Mouse (Mus musculus) embryonic stem cell, embryonic (primary cell): Measurements from ENCODE around the gene Clcn2.

Experiments
- CTCF ChIA-PET, 4 experiments: fragments of 300-600 bp in 2 of 4; fragments of 350-600 bp in 2 of 4; sonication (Branson Sonifier 250); formaldehyde crosslinking; loops; one replicate each; lab custom pipeline; 2022; ENCODE audit warnings: inconsistent platforms in 2 of 4; lab: Charles Lee
- POLR2A ChIA-PET, 4 experiments: fragments of 300-600 bp in 2 of 4; fragments of 350-600 bp in 2 of 4; sonication (Branson Sonifier 250); formaldehyde crosslinking; loops; one replicate each; lab custom pipeline; 2022; ENCODE audit warnings: antibody characterized with exemption in 4 of 4, inconsistent platforms in 1 of 4; lab: Charles Lee

The Clcn2 gene

DNA sequence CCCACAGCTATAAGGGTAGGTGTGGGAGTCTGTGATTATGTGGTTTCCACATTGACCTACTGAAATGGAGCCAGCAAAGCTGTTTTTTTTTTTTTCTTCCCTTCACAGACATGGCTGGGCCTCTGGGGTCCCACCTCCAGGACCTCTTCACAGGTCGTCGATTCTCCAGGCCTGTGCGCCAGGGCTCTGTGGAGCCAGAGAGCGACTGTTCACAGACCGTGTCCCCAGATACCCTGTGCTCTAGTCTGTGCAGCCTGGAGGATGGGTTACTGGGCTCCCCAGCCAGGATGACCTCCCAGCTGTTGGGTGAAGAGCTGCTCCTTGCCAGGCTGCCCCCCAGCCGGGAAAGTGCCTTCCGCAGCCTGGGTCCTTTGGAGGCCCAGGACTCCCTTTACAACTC, 16.2 kb downstream of the Clcn2 start:
- ChIA-PET POLR2A (interaction anchor here (0.6 to 7.7 kb wide), 40 partner anchors 9 to 494 kb away, joined by 3 to 116 read pairs (median 5); partner anchors contain the start of genes Ap2m1 (in 2 of the 4), Clcn2 (in 2 of the 4), Fam131a (in 2 of the 4) and Polr2h (in 2 of the 4)), CTCF (interaction anchor here (0.6 to 4.3 kb wide), 17 partner anchors 8 to 1343 kb away, joined by 3 to 30 read pairs (median 4); partner anchors contain the start of genes Clcn2 (in 2 of the 4) and Polr2h (in 2 of the 4))

DNA sequence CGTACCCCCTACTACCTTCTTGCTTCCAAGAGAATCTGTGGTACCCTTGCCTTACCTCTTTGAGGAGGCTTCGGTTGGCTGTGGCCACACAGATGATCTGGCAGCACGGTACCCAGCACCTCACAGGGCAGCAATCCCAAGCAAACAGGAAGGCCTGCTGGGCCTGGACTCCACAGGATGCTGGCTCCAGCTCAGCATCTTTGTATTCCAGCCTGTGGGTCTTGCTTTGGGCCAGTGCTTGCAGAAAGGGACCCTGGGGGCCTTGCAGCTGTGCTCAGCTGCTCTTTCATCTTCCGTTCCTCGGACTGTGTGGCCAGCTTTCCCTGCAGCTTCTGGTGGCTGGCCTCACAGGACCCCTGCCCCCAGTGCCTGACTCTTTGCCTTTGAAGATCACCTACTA, 17.5 kb downstream of the Clcn2 start:
- ChIA-PET CTCF (interaction anchor here in 2 of 4 experiments (0.6 to 1.7 kb wide), 4 partner anchors 10 to 191 kb away, joined by 3 to 6 read pairs (median 4); no protein-coding TSS in a partner anchor), POLR2A (interaction anchor here in 3 of 4 experiments (0.9 to 7.7 kb wide), 12 partner anchors 8 to 194 kb away, joined by 3 to 116 read pairs (median 4); partner anchors contain the start of genes Clcn2 (in 1 of the 3), Dvl3 (in 1 of the 3), Fam131a (in 1 of the 3) and Polr2h (in 1 of the 3))

DNA sequence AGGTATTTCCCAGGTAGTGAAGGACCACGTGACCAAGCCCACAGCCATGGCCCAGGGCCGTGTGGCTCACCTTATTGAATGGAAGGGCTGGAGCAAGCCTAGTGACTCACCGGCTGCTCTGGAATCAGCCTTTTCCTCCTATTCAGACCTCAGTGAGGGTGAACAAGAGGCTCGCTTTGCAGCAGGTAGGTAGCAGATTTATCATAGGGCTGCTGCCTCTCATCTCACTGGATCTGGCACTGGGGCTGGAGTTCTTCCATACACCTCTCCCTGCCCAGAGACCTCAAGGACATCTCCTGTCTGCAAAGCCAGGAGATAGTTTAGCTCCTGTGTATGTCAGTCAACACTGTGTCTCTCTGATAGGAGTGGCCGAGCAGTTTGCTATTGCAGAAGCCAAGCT, 18.3 kb downstream of the Clcn2 start:
- POLR2A ChIA-PET = interaction anchor here in 3 of 4 experiments (0.6 to 7.7 kb wide), 10 partner anchors 9 to 485 kb away, joined by 3 to 116 read pairs (median 10); partner anchors contain the start of genes Clcn2 (in 1 of the 3), Polr2h (in 1 of the 3) and Psmd2 (in 1 of the 3)
- CTCF ChIA-PET = interaction anchor here in 2 of 4 experiments (0.7 to 0.9 kb wide), 2 partner anchors 63 to 190 kb away, joined by 3 to 4 read pairs; no protein-coding TSS in a partner anchor

DNA sequence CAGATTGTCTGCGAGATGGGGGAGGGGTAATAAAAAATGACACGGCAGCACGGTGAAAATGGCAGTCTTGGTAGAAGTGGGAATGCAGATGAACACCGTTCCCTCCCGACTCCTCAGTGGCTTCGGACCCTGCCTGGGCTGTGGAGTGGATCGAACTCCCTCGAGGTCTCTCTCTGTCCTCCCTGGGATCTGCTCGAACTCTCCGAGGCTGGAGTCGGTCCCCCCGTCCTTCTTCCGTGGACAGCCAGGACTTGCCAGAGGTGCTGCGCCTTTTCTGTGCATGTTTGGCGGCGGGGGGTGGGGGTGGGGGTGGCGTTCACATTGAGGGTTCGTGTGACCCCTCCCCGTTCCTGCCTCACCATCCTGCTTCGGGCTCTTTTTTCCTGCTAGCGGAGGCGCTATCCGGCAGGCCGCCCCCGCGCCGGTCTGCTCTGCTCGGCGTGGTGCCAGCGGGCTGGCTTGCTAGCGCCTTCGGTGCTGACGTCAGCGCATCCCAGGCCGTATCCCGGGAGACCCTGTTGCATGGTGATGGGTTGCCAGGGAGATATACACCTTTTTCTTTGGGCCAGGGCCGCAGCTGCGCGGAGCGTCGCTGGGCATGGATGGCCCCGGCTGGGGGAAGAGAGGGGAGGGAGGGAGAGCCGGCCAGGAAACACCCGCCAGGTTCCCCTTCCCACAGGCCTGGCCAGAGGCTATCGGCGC, 21.8 kb downstream of the Clcn2 start:
- ChIA-PET POLR2A (no interaction called here), CTCF (no interaction called here)

DNA sequence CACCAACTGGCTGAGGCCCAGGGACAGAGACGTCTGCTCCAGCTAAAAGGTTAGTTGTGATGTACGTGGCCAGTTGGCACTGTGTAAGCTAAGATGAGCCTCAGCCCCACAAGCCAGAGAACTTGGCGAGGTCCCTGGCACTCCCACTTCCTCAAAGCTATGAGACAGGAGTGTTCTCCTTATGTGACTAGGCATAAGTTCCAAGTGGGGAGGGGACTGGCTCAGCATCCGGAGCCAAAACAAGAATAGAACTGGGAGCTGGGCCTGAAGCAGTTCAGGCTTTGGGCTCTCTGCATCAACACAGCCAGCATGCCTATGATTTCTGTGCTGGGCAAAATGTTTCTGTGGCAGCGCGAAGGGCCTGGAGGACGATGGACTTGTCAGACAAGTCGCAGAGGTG, 22.8 kb downstream of the Clcn2 start:
- ChIA-PET POLR2A (interaction anchor here in 2 of 4 experiments (1.0 to 14.3 kb wide), 6 partner anchors 10 to 197 kb away, joined by 4 to 298 read pairs (median 8); partner anchors contain the start of genes Clcn2 (in 1 of the 2), Dvl3 (in 1 of the 2), Eif2b5 (in 1 of the 2) and Polr2h (in 1 of the 2)), CTCF (no interaction called here)

DNA sequence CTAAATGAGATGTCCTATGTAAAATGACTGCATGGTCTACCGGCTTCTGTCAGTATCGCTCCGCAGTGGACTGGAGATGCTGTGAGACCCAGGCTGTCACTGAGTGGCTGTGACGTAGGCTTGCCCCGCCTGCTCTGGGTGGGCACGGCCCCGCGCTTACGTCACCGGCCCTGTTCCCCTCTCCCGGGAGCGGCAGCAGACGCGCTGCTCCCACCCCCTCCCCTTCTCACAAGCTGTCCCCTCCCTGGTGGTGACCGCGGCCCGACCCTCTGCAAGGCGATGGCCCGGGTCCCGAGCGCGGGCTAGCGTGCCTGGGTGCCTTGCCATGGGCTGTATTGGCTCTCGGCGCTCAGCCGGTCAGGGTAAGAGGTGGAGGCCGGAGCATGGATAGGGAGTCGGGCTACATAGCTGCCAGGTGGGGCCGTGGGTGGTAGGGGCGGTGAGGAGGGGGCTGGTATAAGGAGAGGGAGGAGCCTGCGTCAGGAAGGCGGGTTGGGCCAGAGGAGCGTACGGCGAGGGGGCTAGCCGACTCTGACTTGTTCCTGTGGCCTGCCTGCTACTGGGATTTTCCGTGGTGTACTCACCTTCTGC, 24.3 kb downstream of the Clcn2 start, which contains the start of gene Fam131a:
Gene Fam131a, plus strand, starts transcription at position 131 of the 591 bp plus-strand sequence.
- CTCF ChIA-PET = interaction anchor here (0.5 to 1.4 kb wide), 8 partner anchors 9 to 205 kb away, joined by 3 to 6 read pairs (median 4); partner anchors contain the start of gene Clcn2 (in 1 of the 4)
- POLR2A ChIA-PET = interaction anchor here (0.6 to 14.3 kb wide), 27 partner anchors 9 to 1558 kb away, joined by 3 to 298 read pairs (median 4); partner anchors contain the start of genes Clcn2 (in 1 of the 4), Dvl3 (in 1 of the 4), Eif2b5 (in 1 of the 4) and Polr2h (in 1 of the 4)

DNA sequence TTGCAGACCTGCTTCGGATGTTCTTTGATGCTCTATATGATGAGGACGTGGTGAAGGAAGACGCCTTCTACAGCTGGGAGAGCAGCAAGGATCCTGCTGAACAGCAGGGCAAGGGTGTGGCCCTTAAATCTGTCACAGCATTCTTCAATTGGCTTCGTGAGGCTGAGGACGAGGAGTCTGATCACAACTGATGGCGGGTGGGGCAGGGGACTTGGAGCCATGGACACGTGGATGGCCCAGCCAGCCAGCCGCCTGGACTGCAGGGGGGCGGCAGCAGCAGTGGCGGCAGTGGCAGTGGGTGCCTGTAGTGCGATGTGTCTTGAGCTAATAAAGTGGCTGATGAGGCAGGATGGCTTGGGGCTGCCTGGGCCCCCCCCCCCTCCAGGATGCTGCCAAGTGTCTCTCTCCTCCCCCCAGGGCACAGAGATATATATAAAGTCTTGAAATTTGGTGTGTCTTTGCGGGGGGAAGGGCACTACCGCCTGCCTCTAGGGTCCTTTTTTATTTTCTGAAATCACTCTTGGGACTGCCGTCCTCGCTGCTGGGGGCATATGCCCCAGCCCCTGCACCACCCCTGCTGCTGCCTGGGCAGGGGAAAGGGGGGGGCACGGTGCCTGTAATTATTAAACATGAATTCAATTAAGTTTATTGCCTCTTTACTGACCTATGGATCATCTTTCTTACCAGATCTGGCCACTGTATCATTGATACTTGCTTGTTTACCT, 25.1 kb downstream of the Clcn2 start:
- ChIA-PET POLR2A (interaction anchor here (1.0 to 14.3 kb wide), 26 partner anchors 9 to 701 kb away, joined by 3 to 298 read pairs (median 4); partner anchors contain the start of genes Abcf3 (in 1 of the 4), Clcn2 (in 1 of the 4), Dvl3 (in 1 of the 4) and Eif2b5 (in 1 of the 4)), CTCF (interaction anchor here in 1 of 4 experiments (1.4 kb wide), 1 partner anchor 10 kb away, joined by 6 read pairs; no protein-coding TSS in a partner anchor)

DNA sequence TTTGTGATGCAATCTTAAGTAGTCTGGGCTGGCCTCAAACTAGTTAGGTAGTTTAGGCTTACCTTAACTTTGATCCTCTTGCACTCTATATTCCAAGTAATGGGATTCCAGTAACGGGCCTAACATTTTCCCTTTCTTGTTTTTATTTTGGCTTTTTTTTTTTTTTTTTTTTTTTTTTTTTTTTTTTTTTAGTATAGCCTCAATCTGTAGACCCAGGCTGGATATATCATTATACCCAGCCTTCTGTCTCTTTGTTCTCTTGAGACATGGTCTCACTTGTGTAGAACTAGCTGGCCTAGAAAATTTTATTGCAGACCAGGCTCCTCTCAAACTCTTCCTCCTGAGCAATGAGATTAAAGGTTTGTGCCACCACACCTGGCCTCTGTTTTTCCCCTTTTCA, 25.9 kb downstream of the Clcn2 start:
- POLR2A ChIA-PET = interaction anchor here (0.6 to 14.3 kb wide), 19 partner anchors 8 to 701 kb away, joined by 3 to 298 read pairs (median 4); partner anchors contain the start of genes Abcf3 (in 1 of the 4), Clcn2 (in 1 of the 4), Dvl3 (in 1 of the 4) and Eif4g1 (in 1 of the 4)

DNA sequence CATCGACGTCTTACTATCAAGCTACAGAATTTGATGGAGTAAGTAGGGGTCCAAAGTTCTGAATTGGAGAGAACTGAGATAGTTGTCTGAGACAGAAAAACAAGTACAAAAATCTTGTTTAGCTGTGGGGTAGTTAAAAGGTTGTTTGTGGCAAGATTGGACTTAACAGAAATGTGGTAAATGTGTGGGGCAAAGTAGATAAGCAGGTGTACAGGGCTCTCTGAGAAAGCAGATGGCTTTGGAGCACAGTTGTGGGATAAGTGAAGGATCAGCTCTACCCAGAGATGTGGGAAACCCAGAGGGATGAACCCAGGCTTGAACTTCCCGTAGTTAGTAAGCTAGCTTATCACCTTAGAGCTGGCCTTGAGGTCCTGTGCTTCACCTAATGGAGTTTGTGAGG, 26.8 kb downstream of the Clcn2 start:
- ChIA-PET POLR2A (interaction anchor here (0.6 to 14.3 kb wide), 22 partner anchors 10 to 192 kb away, joined by 3 to 298 read pairs (median 4); partner anchors contain the start of genes Dvl3 (in 2 of the 4), Abcf3 (in 1 of the 4), Eif2b5 (in 1 of the 4) and Eif4g1 (in 1 of the 4)), CTCF (interaction anchor here in 1 of 4 experiments (0.8 kb wide), 1 partner anchor 175 kb away, joined by 3 read pairs; no protein-coding TSS in a partner anchor)

More for the DNA sequence above, 25.9 kb downstream of the Clcn2 start:
- CTCF ChIA-PET = interaction anchor here in 1 of 4 experiments (1.4 kb wide), 1 partner anchor 11 kb away, joined by 6 read pairs; no protein-coding TSS in a partner anchor

DNA sequence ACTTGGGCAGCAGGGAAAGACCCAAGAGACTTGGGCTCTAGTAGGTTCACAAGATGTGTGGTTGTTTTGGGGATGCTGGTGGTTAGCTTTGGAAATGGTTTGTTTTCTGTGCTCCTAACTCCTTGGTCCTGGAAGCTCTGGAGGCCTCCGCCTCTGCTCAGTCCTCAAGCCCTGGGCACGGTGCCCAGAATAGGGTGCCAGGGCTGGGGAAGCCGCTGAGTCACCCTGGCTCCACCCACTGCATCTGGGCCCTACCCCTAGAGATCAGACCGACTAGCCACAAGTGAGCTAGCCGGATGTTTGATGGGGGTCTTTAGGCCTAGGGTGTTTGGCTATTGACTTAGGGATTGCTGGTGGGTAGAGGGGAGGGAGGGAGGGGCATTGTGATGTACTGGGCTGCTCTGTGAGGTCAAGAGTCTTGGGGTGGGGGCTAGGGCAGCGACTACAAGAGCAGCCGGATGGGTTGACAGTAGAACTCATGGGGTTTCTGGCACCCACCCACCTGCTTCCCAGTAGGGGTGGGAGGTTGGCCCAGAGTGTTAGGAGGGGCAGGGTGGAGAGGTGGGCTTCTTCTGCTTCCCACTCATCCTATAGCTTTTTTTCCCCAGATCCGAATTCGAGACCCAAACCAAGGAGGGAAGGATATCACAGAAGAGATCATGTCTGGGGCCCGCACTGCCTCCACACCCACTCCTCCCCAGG, 39.4 kb downstream of the Clcn2 start:
- ChIA-PET POLR2A (interaction anchor here (0.6 to 14.8 kb wide), 29 partner anchors 9 to 999 kb away, joined by 3 to 298 read pairs (median 4); partner anchors contain the start of genes Fam131a (in 3 of the 4), Eif4g1 (in 2 of the 4), Psmd2 (in 2 of the 4) and Abcf3 (in 1 of the 4)), CTCF (interaction anchor here in 2 of 4 experiments (0.6 to 1.6 kb wide), 2 partner anchors 24 to 143 kb away, joined by 6 to 7 read pairs; partner anchors contain the start of gene Ap2m1 (in 1 of the 2))

DNA sequence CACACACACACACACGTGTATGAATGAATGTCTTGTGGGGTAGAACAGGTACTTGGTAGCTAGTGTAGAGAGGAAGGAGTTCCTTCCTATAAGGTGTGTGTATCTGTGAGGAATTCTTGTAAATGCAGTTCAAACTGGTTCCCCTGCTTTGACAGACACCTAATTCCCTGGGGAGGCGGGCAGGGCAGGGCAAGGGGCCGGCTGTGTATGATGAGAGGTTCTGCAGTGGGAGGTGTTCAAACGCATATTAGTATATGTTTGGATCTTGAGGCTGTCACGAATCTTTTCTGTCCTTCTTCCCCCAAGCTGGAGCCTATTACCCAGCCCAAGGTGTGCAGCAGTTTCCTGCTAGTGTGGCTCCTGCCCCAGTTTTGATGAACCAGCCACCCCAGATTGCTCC, 40.2 kb downstream of the Clcn2 start:
- ChIA-PET POLR2A (interaction anchor here (0.6 to 14.8 kb wide), 38 partner anchors 9 to 999 kb away, joined by 3 to 298 read pairs (median 4); partner anchors contain the start of genes Fam131a (in 3 of the 4), Eif4g1 (in 2 of the 4), Abcf3 (in 1 of the 4) and Alg3 (in 1 of the 4)), CTCF (interaction anchor here in 3 of 4 experiments (0.5 to 1.6 kb wide), 3 partner anchors 25 to 184 kb away, joined by 3 to 6 read pairs (median 6); no protein-coding TSS in a partner anchor)

DNA sequence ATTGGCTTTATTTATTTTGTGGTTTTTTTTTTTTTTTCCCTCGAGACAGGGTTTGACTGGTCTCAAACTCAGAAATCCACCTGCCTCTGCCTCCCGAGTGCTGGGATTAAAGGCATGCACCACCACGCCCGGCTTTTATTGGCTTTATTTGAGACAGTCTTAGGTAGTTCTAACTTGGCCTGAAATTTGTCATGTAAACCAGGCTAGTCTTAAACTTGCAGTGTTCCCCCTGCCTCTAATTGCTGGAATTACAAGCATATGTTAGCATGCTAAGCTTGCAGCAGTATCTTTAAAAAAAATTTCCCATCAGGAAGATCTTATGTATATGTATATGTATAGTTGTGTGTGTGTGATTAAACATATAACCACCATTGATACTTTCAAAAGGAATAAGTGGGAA, 40.8 kb downstream of the Clcn2 start:
- CTCF ChIA-PET = interaction anchor here (0.5 to 1.6 kb wide), 5 partner anchors 25 to 167 kb away, joined by 3 to 9 read pairs (median 6); no protein-coding TSS in a partner anchor
- POLR2A ChIA-PET = interaction anchor here (0.5 to 14.8 kb wide), 36 partner anchors 8 to 716 kb away, joined by 3 to 298 read pairs (median 4); partner anchors contain the start of genes Eif4g1 (in 2 of the 4), Fam131a (in 2 of the 4), Abcf3 (in 1 of the 4) and Alg3 (in 1 of the 4)

DNA sequence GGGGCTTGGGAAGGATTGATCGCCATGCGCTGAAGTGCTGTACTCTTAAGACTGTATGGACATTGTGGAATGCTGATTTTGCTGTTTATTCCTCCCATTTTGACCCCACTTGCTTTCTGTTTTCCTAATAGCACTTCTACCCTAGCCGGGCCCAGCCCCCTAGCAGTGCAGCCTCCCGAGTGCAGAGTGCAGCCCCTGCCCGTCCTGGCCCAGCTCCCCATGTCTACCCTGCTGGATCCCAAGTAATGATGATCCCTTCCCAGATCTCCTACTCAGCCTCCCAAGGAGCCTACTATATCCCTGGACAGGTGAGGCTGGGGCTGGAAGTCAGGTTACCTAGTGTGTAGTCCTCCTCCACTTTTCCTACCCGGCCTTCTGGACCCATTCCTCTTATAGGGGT, 42.3 kb downstream of the Clcn2 start:
- POLR2A ChIA-PET = interaction anchor here in 2 of 4 experiments (0.6 to 14.8 kb wide), 17 partner anchors 8 to 177 kb away, joined by 3 to 298 read pairs (median 13); partner anchors contain the start of genes Fam131a (in 2 of the 2), Clcn2 (in 1 of the 2), Dvl3 (in 1 of the 2) and Eif2b5 (in 1 of the 2)
- CTCF ChIA-PET = no interaction called here

DNA sequence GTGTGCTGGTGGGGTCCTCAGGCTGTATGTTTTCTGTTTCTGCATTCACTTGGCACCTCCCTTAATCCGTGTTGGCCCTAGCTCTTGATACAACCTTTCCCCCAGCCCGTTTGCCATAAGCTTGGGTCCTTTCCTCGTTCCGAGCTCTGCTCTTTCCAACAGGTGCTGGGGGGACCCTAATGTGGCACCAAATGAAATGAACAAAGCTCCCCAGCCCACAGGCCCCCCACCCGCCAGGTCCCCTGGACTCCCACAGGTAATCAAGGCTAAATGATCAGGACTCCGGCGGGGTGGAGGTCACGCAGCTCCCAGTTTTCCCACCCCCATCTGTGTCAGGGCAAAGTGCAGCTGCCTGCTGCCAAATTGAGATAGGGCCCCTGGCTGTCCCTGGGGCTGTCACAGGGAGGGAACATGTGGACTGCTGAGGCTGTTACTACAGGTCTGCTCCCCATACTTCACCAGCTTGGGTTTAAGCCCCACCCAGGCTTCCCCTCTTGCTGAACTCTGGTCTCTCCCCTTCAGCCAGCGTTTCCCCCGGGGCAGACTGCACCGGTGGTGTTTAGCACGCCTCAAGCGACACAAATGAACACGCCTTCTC, 43.7 kb downstream of the Clcn2 start:
- ChIA-PET POLR2A (interaction anchor here (0.5 to 14.8 kb wide), 64 partner anchors 8 to 1796 kb away, joined by 3 to 298 read pairs (median 5); partner anchors contain the start of genes Alg3 (in 3 of the 4), Eef1akmt4 (in 3 of the 4), Fam131a (in 3 of the 4) and Gm49333 (in 3 of the 4)), CTCF (interaction anchor here (0.7 to 1.2 kb wide), 5 partner anchors 20 to 531 kb away, joined by 3 to 6 read pairs (median 3); partner anchors contain the start of genes Clcn2 (in 1 of the 4), Ephb3 (in 1 of the 4), Fam131a (in 1 of the 4) and Polr2h (in 1 of the 4))
